Mouse (Mus musculus): ENCODE measurements around the gene Cep57l1. TPM values are rescaled to one million over a fixed set of nuclear protein-coding genes. Genes with fewer than 3 reads are reported as not detected.
"Not testable (repeated sequence)": the region's sequence is repeated elsewhere in the genome, so short reads cannot be mapped to it uniquely, and the experiment has no call there.

Cep57l1 gene
- total and polyA plus RNA-seq, 2 experiments from 2014 or later, result 8.1 to 9.0 TPM

DNA sequence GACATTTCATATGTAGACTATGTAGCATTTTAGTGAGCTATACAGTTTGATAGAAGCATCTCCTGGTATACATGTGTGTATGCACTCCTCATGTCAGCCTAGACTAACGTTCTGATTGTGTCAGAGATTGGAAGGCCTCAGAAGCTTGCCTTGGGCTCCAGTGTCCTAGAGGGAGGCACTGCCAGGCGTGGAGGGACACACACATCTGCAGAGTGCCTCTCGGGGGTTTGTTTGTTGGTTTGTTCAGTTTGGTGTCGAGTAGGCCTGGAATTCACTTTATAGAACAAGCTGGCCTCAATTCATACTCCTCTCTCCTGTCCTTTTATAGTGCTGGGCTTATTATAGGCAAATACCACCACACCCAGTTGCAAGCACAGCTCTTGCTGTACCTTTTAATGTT is 16.3 kb upstream of the Cep57l1 start:
- no peaks in the 10 kb centered on the region for H3K4me1 ChIP-seq (ENCODE audit: insufficient read depth, low read length)
- no peaks in the 10 kb centered on the region for H3K36me3 ChIP-seq (ENCODE audit: insufficient read depth, low read length)
- no peak for TF ChIP-seq CTCF (IDR thresholded peaks at IDR 0.05)
- no peak overlapping the region for H3K9ac ChIP-seq (replicated peaks; ENCODE audit: low read length, poor library complexity, severe bottlenecking)
- H3K9me3 ChIP-seq (ENCODE audit: low read length), result no peaks in the 10 kb centered on the region
- no peaks in the 10 kb centered on the region for H3K27me3 ChIP-seq (ENCODE audit: insufficient read depth, low read length)
- H3K4me2 ChIP-seq (ENCODE audit: low read depth, low read length, poor library complexity, severe bottlenecking), result no peak overlapping the region
- 89% methylated on average over 4 of the region's 4 CpGs for WGBS
- DNase-seq (ENCODE audit: low spot score) (no peak), ATAC-seq (ENCODE audit: low FRiP score) (no peak)
- H3K4me3 ChIP-seq (ENCODE audit: low read depth, low read length), result no peak overlapping the region
- no peak overlapping the region for H3K27ac ChIP-seq (ENCODE audit: low read depth, low read length)

DNA sequence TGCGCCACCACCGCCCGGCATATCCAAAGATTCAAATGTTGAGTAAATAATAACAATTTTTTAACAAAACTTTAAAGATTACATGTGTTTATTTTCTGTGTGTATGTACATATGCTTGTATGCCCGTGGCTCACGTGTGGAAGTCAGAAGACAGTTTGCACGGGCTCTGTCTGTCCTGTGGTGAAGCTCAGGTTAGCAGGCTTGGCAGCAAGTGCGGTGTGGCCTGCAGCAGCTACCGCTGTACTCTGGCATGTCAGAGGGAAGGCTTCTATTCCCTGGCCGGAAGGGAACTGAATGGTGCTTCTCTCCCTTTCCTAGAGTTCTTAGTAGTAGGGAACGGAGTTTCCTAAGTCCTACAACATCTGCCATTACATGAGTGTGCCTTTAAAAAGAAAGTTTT is 15.4 kb upstream of the Cep57l1 start:
- Histone ChIP-seq H3K9ac (replicated peaks; ENCODE audit: low read length, poor library complexity, severe bottlenecking) (no peak overlapping the region), H3K4me1 (ENCODE audit: insufficient read depth, low read length) (no peaks in the 10 kb centered on the region), H3K27ac (ENCODE audit: low read depth, low read length) (no peak overlapping the region), H3K36me3 (ENCODE audit: insufficient read depth, low read length) (no peaks in the 10 kb centered on the region), H3K4me3 (ENCODE audit: low read depth, low read length) (no peak overlapping the region), H3K4me2 (ENCODE audit: low read depth, low read length, poor library complexity, severe bottlenecking) (no peak overlapping the region), H3K9me3 (ENCODE audit: low read length) (no peaks in the 10 kb centered on the region), H3K27me3 (ENCODE audit: insufficient read depth, low read length) (no peaks in the 10 kb centered on the region)
- TF ChIP-seq CTCF (IDR thresholded peaks at IDR 0.05), result no peak
- WGBS, result 91% methylated on average over 10 of the region's 10 CpGs
- DNase-seq (ENCODE audit: low spot score), result no peak
- no peak for ATAC-seq (ENCODE audit: low FRiP score)

DNA sequence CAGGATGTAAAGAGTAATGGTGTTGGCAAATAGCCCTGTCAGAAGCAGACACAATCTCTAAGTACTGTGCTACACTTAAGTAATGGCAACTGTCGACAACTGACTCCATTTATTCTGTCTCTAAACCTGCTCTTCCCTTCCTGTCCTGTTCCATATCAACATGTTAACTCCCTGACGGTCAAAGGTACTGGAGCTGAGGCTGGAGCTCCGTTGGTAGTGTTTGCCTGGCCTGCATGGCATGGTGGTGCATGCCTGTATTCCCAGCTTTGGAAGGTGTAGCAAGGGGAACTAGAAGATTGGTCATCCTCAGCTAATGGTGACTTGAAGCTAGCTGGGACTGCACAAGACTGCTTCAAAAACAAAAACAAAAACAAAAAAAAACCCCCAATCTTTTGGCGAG is 14.2 kb upstream of the Cep57l1 start:
- WGBS, result 84% methylated on average over 4 of the region's 4 CpGs
- H3K4me1 ChIP-seq (ENCODE audit: insufficient read depth, low read length), result no peaks in the 10 kb centered on the region
- no peak for ATAC-seq (ENCODE audit: low FRiP score)

DNA sequence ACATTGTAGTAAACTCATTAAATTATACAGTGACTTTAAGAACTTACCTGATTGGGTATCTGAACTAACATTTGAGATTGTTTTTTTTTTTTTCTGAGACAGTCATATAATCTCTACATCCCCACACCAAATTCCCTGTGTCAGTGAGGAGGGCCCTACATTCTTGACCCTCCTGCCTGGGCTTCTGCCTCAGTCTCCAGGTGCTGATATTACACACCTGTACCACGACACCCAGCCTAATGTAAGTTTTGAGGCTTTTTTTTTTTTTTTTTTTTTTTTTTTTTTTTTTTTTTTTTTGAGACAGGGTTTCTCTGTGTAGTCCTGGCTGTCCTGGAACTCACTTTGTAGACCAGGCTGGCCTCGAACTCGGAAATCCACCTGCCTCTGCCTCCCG is 13.6 kb upstream of the Cep57l1 start:
- not testable (repeated sequence) for H3K4me3 ChIP-seq (ENCODE audit: low read depth, low read length); H3K4me2 ChIP-seq (ENCODE audit: low read depth, low read length, poor library complexity, severe bottlenecking); H3K27ac ChIP-seq (ENCODE audit: low read depth, low read length); H3K27me3 ChIP-seq (ENCODE audit: insufficient read depth, low read length); H3K9ac ChIP-seq (replicated peaks; ENCODE audit: low read length, poor library complexity, severe bottlenecking); H3K9me3 ChIP-seq (ENCODE audit: low read length); DNase-seq (ENCODE audit: low spot score); H3K4me1 ChIP-seq (ENCODE audit: insufficient read depth, low read length); ATAC-seq (ENCODE audit: low FRiP score); H3K36me3 ChIP-seq (ENCODE audit: insufficient read depth, low read length)
- WGBS, result 92% methylated on average over 3 of the region's 4 CpGs

More for the DNA sequence above, 14.2 kb upstream of the Cep57l1 start:
- Histone ChIP-seq H3K36me3 (ENCODE audit: insufficient read depth, low read length) (no peaks in the 10 kb centered on the region), H3K4me2 (ENCODE audit: low read depth, low read length, poor library complexity, severe bottlenecking) (no peak overlapping the region), H3K9me3 (ENCODE audit: low read length) (no peaks in the 10 kb centered on the region), H3K4me3 (ENCODE audit: low read depth, low read length) (no peak overlapping the region), H3K27me3 (ENCODE audit: insufficient read depth, low read length) (no peaks in the 10 kb centered on the region), H3K27ac (ENCODE audit: low read depth, low read length) (no peak overlapping the region), H3K9ac (replicated peaks; ENCODE audit: low read length, poor library complexity, severe bottlenecking) (no peak overlapping the region)
- DNase-seq (ENCODE audit: low spot score), result no peak
- TF ChIP-seq CTCF (IDR thresholded peaks at IDR 0.05), result no peak

DNA sequence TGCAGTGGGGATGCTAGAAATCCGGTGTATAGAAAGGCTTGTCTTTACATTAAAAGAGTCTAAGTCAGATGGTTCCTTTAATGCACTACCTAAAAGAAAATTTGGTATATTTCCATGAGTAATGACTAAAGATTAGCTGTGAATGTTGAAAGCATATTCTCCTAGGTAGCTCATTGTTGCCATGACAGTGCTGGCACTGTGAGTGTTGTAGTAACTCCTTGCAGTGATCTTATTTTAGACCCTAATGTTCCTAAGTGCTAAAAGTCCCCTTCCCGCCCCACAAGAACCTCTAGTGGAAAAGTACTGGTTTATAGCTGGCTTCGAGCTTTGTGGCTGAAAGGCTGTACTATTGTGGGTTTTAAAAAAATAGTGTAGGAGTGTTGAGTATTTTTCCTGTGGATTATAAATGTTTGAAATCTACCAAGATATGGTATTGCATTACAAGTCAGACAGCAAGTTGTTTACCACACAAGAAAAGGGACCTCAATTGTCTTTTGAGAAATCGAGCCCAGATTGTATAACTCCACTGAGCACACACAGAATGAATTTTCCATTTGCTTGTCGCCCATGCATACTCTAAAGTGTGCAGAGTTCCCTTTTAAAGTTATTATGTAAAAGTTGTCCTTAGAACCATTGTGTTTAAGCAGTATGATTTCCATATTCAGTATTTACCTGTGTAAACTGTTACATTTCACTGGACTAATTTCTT is 13.1 kb upstream of the Cep57l1 start:
- no peaks in the 10 kb centered on the region for H3K4me1 ChIP-seq (ENCODE audit: insufficient read depth, low read length)
- 85% methylated on average over 5 of the region's 5 CpGs for WGBS
- no peak for ATAC-seq (ENCODE audit: low FRiP score)

DNA sequence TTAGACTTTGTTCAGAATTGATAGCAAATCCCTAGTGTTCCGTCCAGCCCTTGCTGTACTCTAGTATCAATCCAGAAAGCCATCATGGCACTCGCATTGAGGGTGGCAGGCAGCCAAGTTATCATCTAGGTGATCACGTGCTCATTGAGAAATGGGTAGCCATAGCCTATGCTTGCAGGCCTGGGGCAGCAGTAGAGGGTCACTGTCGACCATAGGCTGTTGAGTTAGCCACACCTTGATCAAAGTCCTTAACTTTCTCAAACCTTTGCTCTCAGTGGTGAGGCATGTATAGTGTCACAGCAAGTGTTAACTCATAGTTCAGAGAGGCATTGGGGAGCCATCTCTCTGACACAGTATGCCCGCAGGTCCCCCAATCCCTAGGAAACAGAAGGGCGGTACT is 11.5 kb upstream of the Cep57l1 start:
- Histone ChIP-seq H3K27ac (ENCODE audit: low read depth, low read length) (no peak overlapping the region), H3K4me2 (ENCODE audit: low read depth, low read length, poor library complexity, severe bottlenecking) (no peak overlapping the region), H3K27me3 (ENCODE audit: insufficient read depth, low read length) (no peaks in the 10 kb centered on the region), H3K36me3 (ENCODE audit: insufficient read depth, low read length) (no peaks in the 10 kb centered on the region), H3K9me3 (ENCODE audit: low read length) (no peaks in the 10 kb centered on the region), H3K4me3 (ENCODE audit: low read depth, low read length) (no peak overlapping the region), H3K9ac (replicated peaks; ENCODE audit: low read length, poor library complexity, severe bottlenecking) (no peak overlapping the region), H3K4me1 (ENCODE audit: insufficient read depth, low read length) (no peaks in the 10 kb centered on the region)
- WGBS, result 94% methylated on average over 6 of the region's 6 CpGs
- DNase-seq (ENCODE audit: low spot score) (no peak), ATAC-seq (ENCODE audit: low FRiP score) (no peak)
- no peak for TF ChIP-seq CTCF (IDR thresholded peaks at IDR 0.05)

More for the DNA sequence above, 13.1 kb upstream of the Cep57l1 start:
- Histone ChIP-seq H3K27ac (ENCODE audit: low read depth, low read length) (no peak overlapping the region), H3K9me3 (ENCODE audit: low read length) (no peaks in the 10 kb centered on the region), H3K27me3 (ENCODE audit: insufficient read depth, low read length) (no peaks in the 10 kb centered on the region), H3K4me3 (ENCODE audit: low read depth, low read length) (no peak overlapping the region), H3K4me2 (ENCODE audit: low read depth, low read length, poor library complexity, severe bottlenecking) (no peak overlapping the region), H3K9ac (replicated peaks; ENCODE audit: low read length, poor library complexity, severe bottlenecking) (no peak overlapping the region), H3K36me3 (ENCODE audit: insufficient read depth, low read length) (no peaks in the 10 kb centered on the region)
- TF ChIP-seq CTCF (IDR thresholded peaks at IDR 0.05), result no peak
- DNase-seq (ENCODE audit: low spot score), result no peak

All from midbrain, postnatal 0 days (tissue).